Mouse (Mus musculus) C2C12 (cell line): ENCODE data around the gene Map3k6.

Experiments
- CEBPB ChIP-seq: IDR thresholded peaks from one replicate; pipeline ENCODE4 v1.6.1; 2011; ENCODE audit warnings: low read depth, mild to moderate bottlenecking, control low read depth, moderate library complexity
- CTCF ChIP-seq: IDR thresholded peaks from one replicate; pipeline ENCODE4 v1.5.1; 2011; ENCODE audit not compliant: control insufficient read depth, insufficient read depth, insufficient read length
- FOSL1 ChIP-seq: IDR thresholded peaks from one replicate; pipeline ENCODE4 v1.8.0; 2011; ENCODE audit warnings: mild to moderate bottlenecking, low read length; ENCODE audit not compliant: poor library complexity, insufficient read depth, severe bottlenecking
- MAX ChIP-seq: IDR thresholded peaks from one replicate; pipeline ENCODE4 v1.6.1; 2011; ENCODE audit warnings: mild to moderate bottlenecking, control low read depth
- MYOD1 ChIP-seq: IDR thresholded peaks from one replicate; pipeline ENCODE4 v1.6.1; 2011; ENCODE audit warnings: low read depth; ENCODE audit not compliant: control insufficient read depth, insufficient read length
- MYOG ChIP-seq: IDR thresholded peaks from one replicate; pipeline ENCODE4 v1.6.1; 2011; ENCODE audit not compliant: control insufficient read depth, insufficient read length; ENCODE audit errors: extremely low read depth
- USF1 ChIP-seq: IDR thresholded peaks from one replicate; pipeline ENCODE4 v1.6.1; 2011; ENCODE audit warnings: low read depth, mild to moderate bottlenecking, control low read depth, moderate library complexity

DNA sequence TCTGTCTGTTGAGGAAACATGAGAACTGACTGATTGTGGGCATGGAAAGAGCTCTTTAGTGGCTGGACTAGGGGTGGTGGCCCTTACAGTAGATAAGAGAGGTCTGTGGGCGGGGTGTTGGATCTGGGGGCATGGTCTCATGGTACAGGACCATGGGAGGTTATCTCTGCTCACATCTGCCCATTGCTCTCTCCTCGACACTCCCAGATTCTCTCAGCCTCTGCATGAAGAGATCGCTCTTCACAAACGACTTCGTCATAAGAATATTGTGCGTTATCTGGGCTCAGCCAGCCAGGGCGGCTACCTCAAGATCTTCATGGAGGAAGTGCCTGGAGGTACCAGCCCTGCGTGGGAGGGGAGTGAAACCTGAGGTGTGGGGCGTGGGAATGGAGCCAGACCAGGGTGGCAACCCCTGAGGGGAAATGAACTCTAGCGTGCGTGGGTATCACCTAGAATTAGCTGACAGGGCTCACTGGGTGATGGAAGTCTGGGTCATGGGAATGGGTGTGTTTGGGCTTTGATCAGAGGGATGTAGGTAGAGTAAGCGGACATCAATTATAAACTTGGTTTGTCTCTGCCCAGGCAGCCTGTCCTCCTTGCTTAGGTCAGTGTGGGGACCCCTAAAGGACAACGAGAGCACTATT, 7.3 kb downstream of the Map3k6 start:
- TF ChIP-seq CTCF (no peak), CEBPB (no peak), FOSL1 (no peak), MYOG (no peak), MAX (no peak), USF1 (no peak), MYOD1 (no peak)
